Mouse (Mus musculus): ENCODE data around the gene Tfeb. TPM values are rescaled to one million over a fixed set of nuclear protein-coding genes. Genes with fewer than 3 reads are reported as not detected.

The Tfeb gene
- polyA plus RNA-seq, 1 experiment from 2014 or later: 4.7 TPM

- no peak for DNase-seq (ENCODE audit: low spot score)
Observed at GRCm38 (mm10) chr17:47783445-47784223, 46.8 kb downstream of the Tfeb start.

- DNase-seq (ENCODE audit: low spot score): no peak
Observed at GRCm38 (mm10) chr17:47784411-47784810, 47.6 kb downstream of the Tfeb start.

- DNase-seq (ENCODE audit: low spot score): no peak
Observed at GRCm38 (mm10) chr17:47787632-47788031, 50.8 kb downstream of the Tfeb start.

- DNase-seq (ENCODE audit: low spot score): no peak
Observed at GRCm38 (mm10) chr17:47788306-47788705, 51.5 kb downstream of the Tfeb start.

GRCm38 (mm10) chr17:47788996-47789395, 52.2 kb downstream of the Tfeb start:
- DNase-seq (ENCODE audit: low spot score): no peak

- peak; percentile 75 for DNase-seq (ENCODE audit: low spot score)
Observed at GRCm38 (mm10) chr17:47792098-47792863, 55.5 kb downstream of the Tfeb start.

- peak; percentile 82 for DNase-seq (ENCODE audit: low spot score)
Observed at GRCm38 (mm10) chr17:47793377-47793776, 56.5 kb downstream of the Tfeb start.

GRCm38 (mm10) chr17:47795446-47795845, 58.6 kb downstream of the Tfeb start:
- DNase-seq (ENCODE audit: low spot score): peak; percentile 65

- no peak for DNase-seq (ENCODE audit: low spot score)
Observed at GRCm38 (mm10) chr17:47796156-47796816, 59.5 kb downstream of the Tfeb start.

GRCm38 (mm10) chr17:47796968-47797367, 60.1 kb downstream of the Tfeb start:
- no peak for DNase-seq (ENCODE audit: low spot score)

GRCm38 (mm10) chr17:47797383-47797782, 60.6 kb downstream of the Tfeb start:
- no peak for DNase-seq (ENCODE audit: low spot score)

GRCm38 (mm10) chr17:47802806-47803205, 66.0 kb downstream of the Tfeb start:
- no peak for DNase-seq (ENCODE audit: low spot score)

- no peak for DNase-seq (ENCODE audit: low spot score)
Observed at GRCm38 (mm10) chr17:47803662-47804061, 66.8 kb downstream of the Tfeb start.

- DNase-seq (ENCODE audit: low spot score): no peak
Observed at GRCm38 (mm10) chr17:47805047-47805835, 68.4 kb downstream of the Tfeb start.

GRCm38 (mm10) chr17:47806230-47806629, 69.4 kb downstream of the Tfeb start:
- DNase-seq (ENCODE audit: low spot score): no peak

GRCm38 (mm10) chr17:47811265-47811800, 74.5 kb downstream of the Tfeb start:
- DNase-seq (ENCODE audit: low spot score): no peak

- no peak for DNase-seq (ENCODE audit: low spot score)
Observed at GRCm38 (mm10) chr17:47812200-47812599, 75.4 kb downstream of the Tfeb start.

- DNase-seq (ENCODE audit: low spot score): peak; percentile 55
Observed at GRCm38 (mm10) chr17:47813616-47814015, 76.8 kb downstream of the Tfeb start.

GRCm38 (mm10) chr17:47814496-47814895, 77.7 kb downstream of the Tfeb start:
- no peak for DNase-seq (ENCODE audit: low spot score)

GRCm38 (mm10) chr17:47815446-47815845, 78.6 kb downstream of the Tfeb start:
- no peak for DNase-seq (ENCODE audit: low spot score)
